Mouse (Mus musculus) neural tube, embryonic 14.5 days (tissue): ENCODE measurements at regions not wholly inside any gene's neighbourhood (a gene's known extent, or its start where the extent isn't known, plus 50 kb on each side); places are given as distances from the start of the nearest gene placed in this dataset.
A peak's percentile ranks its signal among the peaks of the same experiment; 100 is the strongest.

Experiments used
- ATAC-seq: fragments of 200-750 bp; cut with Nextera tagmentation; 2 replicates; pipeline ENCODE4 v1.8.0; 2017; ENCODE audit warnings: low read depth, mild to moderate bottlenecking, moderate TSS enrichment, moderate library complexity
- H3K27ac ChIP-seq: fragments of 300-500 bp; sonication (generic); 2 replicates; pipeline ENCODE4 v1.5.1; 2014; ENCODE audit warnings: low read depth, mild to moderate bottlenecking, control low read depth, low read length, moderate library complexity, mixed read lengths
- H3K27me3 ChIP-seq: fragments of 300-500 bp; sonication (generic); 2 replicates; pipeline ENCODE4 v1.6.1; 2014; ENCODE audit warnings: low read length; ENCODE audit not compliant: control insufficient read depth, insufficient read depth
- H3K36me3 ChIP-seq: fragments of 300-500 bp; sonication (generic); 2 replicates; pipeline ENCODE4 v1.6.1; 2014; ENCODE audit warnings: low read length, mixed read lengths; ENCODE audit not compliant: control insufficient read depth, insufficient read depth
- H3K4me1 ChIP-seq: fragments of 300-500 bp; sonication (generic); 2 replicates; pipeline ENCODE4 v1.6.1; 2014; ENCODE audit warnings: low read length; ENCODE audit not compliant: control insufficient read depth, insufficient read depth
- H3K4me2 ChIP-seq: fragments of 300-500 bp; sonication (generic); 2 replicates; pipeline ENCODE4 v1.6.1; 2014; ENCODE audit warnings: mild to moderate bottlenecking, low read depth, low read length, control low read depth
- H3K4me3 ChIP-seq: fragments of 300-500 bp; sonication (generic); 2 replicates; pipeline ENCODE4 v1.5.1; 2014; ENCODE audit warnings: low read depth, low read length, control low read depth, mixed read lengths
- H3K9ac ChIP-seq: fragments of 300-500 bp; sonication (generic); replicated peaks from 2 replicates; pipeline ENCODE4 v1.6.1; 2014; ENCODE audit warnings: low read depth, mild to moderate bottlenecking, control low read depth, low read length, mixed read lengths
- H3K9me3 ChIP-seq: fragments of 300-500 bp; sonication (generic); 2 replicates; pipeline ENCODE4 v1.6.1; 2016; ENCODE audit warnings: low read length; ENCODE audit not compliant: control insufficient read depth
- WGBS: fragments of 180-500 bp; shearing (Covaris S2); extraction: QIAGEN DNeasy Blood & Tissue Kit; methylation state at CpG from one replicate; pipeline ENCODE4 v1.1.7; 2014; 5-methylcytosine and 5-hydroxymethylcytosine counted together

DNA sequence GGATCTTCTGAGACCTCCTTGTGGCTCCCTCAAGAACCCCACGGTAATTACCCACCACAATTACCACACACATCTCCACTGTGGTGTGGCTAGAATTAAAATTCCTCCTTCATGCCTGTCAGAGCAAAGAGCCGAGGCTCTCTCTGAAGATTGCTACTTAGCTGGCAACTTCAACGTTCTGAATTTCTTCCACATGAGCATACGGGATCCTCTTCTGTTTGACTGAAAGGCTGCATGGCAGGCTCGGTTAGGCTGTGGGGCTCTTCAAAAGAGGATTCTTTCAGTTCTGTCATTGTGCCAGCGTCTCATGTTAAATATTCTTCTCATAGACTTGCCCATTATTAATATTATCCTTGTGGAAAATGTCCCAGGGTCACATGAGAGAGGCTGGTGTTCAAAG lies 334.9 kb upstream of the Mgmt start:
- Histone ChIP-seq H3K36me3 (no peaks in the 10 kb centered on the region), H3K4me3 (no peak overlapping the region), H3K9me3 (no peaks in the 10 kb centered on the region), H3K27me3 (no peaks in the 10 kb centered on the region), H3K9ac (no peak overlapping the region), H3K4me1 (no peaks in the 10 kb centered on the region), H3K27ac (no peak overlapping the region), H3K4me2 (no peak overlapping the region)
- ATAC-seq = no peak
- WGBS = 84% methylated on average over 6 of the region's 6 CpGs

GRCm38 (mm10) chr7:136570911-136571310 lies 323.5 kb upstream of the Mgmt start:
- WGBS = 69% methylated on average over 7 of the region's 7 CpGs
- Histone ChIP-seq H3K27ac (no peak overlapping the region), H3K36me3 (no peaks in the 10 kb centered on the region), H3K4me3 (no peak overlapping the region), H3K9me3 (no peaks in the 10 kb centered on the region), H3K4me1 (no peaks in the 10 kb centered on the region), H3K9ac (no peak overlapping the region), H3K27me3 (no peaks in the 10 kb centered on the region), H3K4me2 (no peak overlapping the region)
- no peak for ATAC-seq

- no peak overlapping the region for H3K4me3 ChIP-seq
- no peak overlapping the region for H3K9ac ChIP-seq
- WGBS = 14% methylated on average over 12 of the region's 12 CpGs
- H3K27ac ChIP-seq = 0 out of 2 replicates have a peak overlapping the region, but pooled peaks have one; percentile 45
- H3K9me3 ChIP-seq = 0 out of 2 replicates have a peak, but pooled peaks cover 2% of the 10 kb centered on the region
- H3K36me3 ChIP-seq = no peaks in the 10 kb centered on the region
- no peak overlapping the region for H3K4me2 ChIP-seq
- H3K27me3 ChIP-seq = no peaks in the 10 kb centered on the region
- H3K4me1 ChIP-seq = peaks cover 23% of the 10 kb centered on the region; the same call in 1 of the 2 replicates
- no peak for ATAC-seq
Observed at GRCm38 (mm10) chr7:136581896-136582295, 312.5 kb upstream of the Mgmt start.

DNA sequence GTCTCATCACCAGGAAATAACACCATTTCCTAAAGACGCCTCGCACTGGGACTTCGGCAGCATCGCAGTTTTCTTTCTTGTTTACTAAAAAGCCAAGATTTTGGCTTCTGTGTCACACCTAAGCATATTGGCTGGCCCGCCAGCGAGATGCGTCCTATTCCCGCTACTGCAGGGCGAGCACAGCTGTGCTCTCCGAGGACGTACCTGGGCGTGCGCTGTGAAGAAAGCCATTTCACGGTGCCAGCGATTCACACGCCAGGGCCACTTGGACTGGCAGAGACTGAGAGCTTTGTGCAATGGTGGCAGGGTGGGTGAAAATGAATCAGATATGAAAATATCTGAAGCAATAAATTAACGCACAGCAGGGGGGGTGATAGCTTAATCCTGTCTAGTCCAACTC lies 310.1 kb upstream of the Mgmt start:
- ATAC-seq = no peak
- Histone ChIP-seq H3K9me3 (no peaks in the 10 kb centered on the region), H3K4me1 (peaks cover 23% of the 10 kb centered on the region; the same call in 1 of the 2 replicates), H3K36me3 (no peaks in the 10 kb centered on the region), H3K27me3 (no peaks in the 10 kb centered on the region), H3K4me3 (no peak overlapping the region), H3K9ac (0 out of 2 replicates have a peak overlapping the region, but pooled peaks have one; percentile 11), H3K27ac (no peak overlapping the region; the same call in 1 of the 2 replicates), H3K4me2 (0 out of 2 replicates have a peak overlapping the region, but pooled peaks have one; percentile 2)
- WGBS = 60% methylated on average over 17 of the region's 17 CpGs

DNA sequence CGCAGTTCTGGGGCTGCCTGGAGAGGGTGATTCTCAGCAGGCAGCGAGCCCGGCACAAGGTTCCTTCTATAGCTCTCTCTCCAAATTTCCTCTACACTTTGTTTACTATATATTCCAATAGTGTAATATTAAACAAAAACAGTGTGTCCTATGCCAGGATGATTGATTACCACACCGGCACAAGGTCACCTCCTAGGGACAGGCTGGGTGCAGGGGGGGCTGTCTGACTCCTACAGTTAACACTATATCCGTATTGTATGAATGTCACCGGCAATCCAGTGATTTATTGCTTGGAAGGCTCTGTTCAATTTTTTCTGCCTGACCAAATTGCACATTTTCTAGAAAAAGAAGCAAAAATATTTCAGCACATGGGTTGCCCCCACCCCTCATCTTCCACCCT lies 305.9 kb upstream of the Mgmt start:
- no peak overlapping the region for H3K9ac ChIP-seq

DNA sequence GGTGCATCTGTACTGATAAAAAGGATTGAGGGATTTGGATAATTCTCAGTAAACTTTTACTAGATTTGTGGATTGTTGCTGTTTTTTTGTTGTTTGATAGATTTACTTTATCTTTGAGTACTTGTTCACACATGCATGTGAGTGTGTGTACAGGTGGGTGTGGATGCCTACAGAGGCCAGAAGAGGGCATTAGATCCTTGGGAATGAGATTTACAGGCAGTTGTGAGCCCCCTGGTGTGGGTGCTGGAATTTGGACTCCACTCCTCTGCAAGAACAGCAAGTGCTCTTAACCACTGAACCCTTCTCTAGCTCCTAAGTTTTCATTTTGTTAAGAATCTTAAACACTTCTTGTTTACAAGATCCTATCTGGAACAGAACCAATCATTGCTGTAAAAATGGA lies 303.5 kb upstream of the Mgmt start:
- no peaks in the 10 kb centered on the region for H3K9me3 ChIP-seq
- no peaks in the 10 kb centered on the region for H3K27me3 ChIP-seq
- no peak overlapping the region for H3K9ac ChIP-seq
- no peak overlapping the region for H3K4me2 ChIP-seq
- H3K4me1 ChIP-seq = no peaks in the 10 kb centered on the region
- no peak overlapping the region for H3K27ac ChIP-seq
- H3K36me3 ChIP-seq = no peaks in the 10 kb centered on the region
- ATAC-seq = no peak
- no peak overlapping the region for H3K4me3 ChIP-seq

More for the DNA sequence above, 305.9 kb upstream of the Mgmt start:
- Histone ChIP-seq H3K36me3 (no peaks in the 10 kb centered on the region), H3K9me3 (no peaks in the 10 kb centered on the region), H3K27me3 (no peaks in the 10 kb centered on the region), H3K27ac (no peak overlapping the region), H3K4me1 (peaks cover 8% of the 10 kb centered on the region; the same call in 1 of the 2 replicates), H3K4me3 (no peak overlapping the region), H3K4me2 (no peak overlapping the region)
- 48% methylated on average over 6 of the region's 6 CpGs for WGBS
- no peak for ATAC-seq

- WGBS = 47% methylated on average over 7 of the region's 7 CpGs
- H3K4me2 ChIP-seq = no peak overlapping the region
- no peak for ATAC-seq
- no peak overlapping the region for H3K4me3 ChIP-seq
- no peak overlapping the region for H3K9ac ChIP-seq
- no peaks in the 10 kb centered on the region for H3K9me3 ChIP-seq
- H3K27me3 ChIP-seq = no peaks in the 10 kb centered on the region
- H3K4me1 ChIP-seq = no peaks in the 10 kb centered on the region
- H3K27ac ChIP-seq = no peak overlapping the region
- no peaks in the 10 kb centered on the region for H3K36me3 ChIP-seq
Observed at GRCm38 (mm10) chr7:136607278-136608120, 286.9 kb upstream of the Mgmt start.

DNA sequence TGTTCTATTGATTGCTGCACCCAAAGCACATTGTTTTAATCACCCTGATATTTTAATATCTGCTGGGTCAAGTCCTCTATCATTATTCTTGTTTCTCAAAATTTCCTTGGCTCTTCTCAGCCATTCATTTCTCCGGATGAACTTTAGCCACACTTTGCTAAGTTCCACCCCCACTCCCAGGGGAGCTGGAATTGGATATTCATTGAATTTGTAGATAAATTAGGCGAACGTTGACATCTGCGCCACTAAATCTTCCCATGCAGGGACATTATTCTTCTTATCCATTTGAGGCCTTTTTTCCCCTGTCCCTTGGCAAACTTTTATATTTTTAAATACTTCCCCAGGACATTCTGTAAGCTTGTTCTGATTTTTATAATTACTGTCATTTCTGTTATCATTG lies 280.9 kb upstream of the Mgmt start:
- Histone ChIP-seq H3K9ac (no peak overlapping the region), H3K4me2 (no peak overlapping the region), H3K4me3 (no peak overlapping the region), H3K27me3 (no peaks in the 10 kb centered on the region), H3K9me3 (no peaks in the 10 kb centered on the region), H3K4me1 (no peaks in the 10 kb centered on the region), H3K27ac (no peak overlapping the region), H3K36me3 (no peaks in the 10 kb centered on the region)
- 46% methylated on average over 4 of the region's 4 CpGs for WGBS
- no peak for ATAC-seq

DNA sequence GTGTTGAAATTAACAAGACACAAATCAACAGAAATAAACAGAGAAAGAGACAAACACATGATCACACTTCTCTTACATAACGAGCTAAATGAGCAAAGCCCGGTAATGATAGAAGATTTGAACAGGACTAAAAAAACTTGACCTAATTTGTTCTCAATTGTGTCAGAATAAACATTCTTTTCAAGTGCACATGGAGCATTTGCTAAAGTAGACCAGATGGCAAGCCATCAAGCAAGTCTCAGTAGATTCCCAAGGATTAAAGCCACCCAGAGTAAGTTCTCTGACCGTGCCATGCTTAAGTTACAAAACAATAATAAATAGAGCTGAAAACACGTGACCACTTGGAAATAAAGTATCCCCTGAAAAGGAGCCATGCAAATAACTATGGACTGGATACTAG lies 269.9 kb upstream of the Mgmt start:
- Histone ChIP-seq H3K27ac (no peak overlapping the region), H3K4me2 (no peak overlapping the region), H3K27me3 (no peaks in the 10 kb centered on the region), H3K9ac (no peak overlapping the region), H3K4me1 (no peaks in the 10 kb centered on the region), H3K36me3 (no peaks in the 10 kb centered on the region), H3K9me3 (no peaks in the 10 kb centered on the region), H3K4me3 (no peak overlapping the region)
- no peak for ATAC-seq
- WGBS = 65% methylated on average over 4 of the region's 4 CpGs
